Mouse (Mus musculus) CD4-positive naive resting alpha-beta T cell, adult 76 days (primary cell): Measurements from ENCODE around the gene Ccdc116. TPM values are rescaled to one million over a fixed set of nuclear protein-coding genes. Genes with fewer than 3 reads are reported as not detected.

Source experiments
- total RNA-seq: library from RNA; stranded (reverse); gene quantifications from one replicate; pipeline ENCODE4 v1.2.4, GENCODE M21; 2023

Ccdc116 gene
- 1.3 TPM for total RNA-seq

GRCm38 (mm10) chr16:17146772-17147235 lies at the start of gene Ccdc116:
TSS of gene Ccdc116 (minus strand) at chr16:17147229.

DNA sequence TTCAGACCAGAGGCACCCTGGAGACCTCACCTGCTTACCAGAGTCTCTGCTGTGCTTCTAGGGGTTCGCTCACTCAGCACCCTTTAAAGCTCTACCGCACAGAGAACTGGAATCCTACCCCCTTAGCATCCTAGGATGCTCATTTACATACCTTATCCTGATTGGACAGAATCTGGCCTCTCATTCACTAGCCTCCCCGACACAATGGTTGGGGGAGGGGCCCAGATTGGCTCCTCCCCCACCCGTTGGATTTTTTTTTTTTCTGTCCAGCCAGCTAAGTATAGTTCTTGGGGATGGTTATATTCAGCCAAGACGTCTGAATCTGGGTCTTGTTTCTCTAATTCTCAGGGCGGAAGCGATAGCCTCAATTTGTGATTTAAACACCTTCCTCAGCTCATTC lies 2.7 kb downstream of the Ccdc116 start, which contains the start of gene Ydjc:
Gene Ydjc, plus strand, starts transcription at position 283 of the 400 bp plus-strand sequence.

GRCm38 (mm10) chr16:17132089-17132905 lies 14.7 kb downstream of the Ccdc116 start, which contains the start of gene Sdf2l1:
TSS of gene Sdf2l1 (minus strand) at chr16:17132383.

GRCm38 (mm10) chr16:17124871-17125520 lies 22.0 kb downstream of the Ccdc116 start, which contains the start of gene 2610318N02Rik:
TSS of gene 2610318N02Rik (minus strand) at chr16:17125167.

GRCm38 (mm10) chr16:17110771-17111743 lies 36.0 kb downstream of the Ccdc116 start, which contains the start of gene Ppil2:
TSS of gene Ppil2 (minus strand) at chr16:17111257.

Other genes starting within 250 kb of the Ccdc116 start
- 189 TPM for gene Mapk1, start 163.8 kb downstream of the Ccdc116 start, total RNA-seq
- gene Ypel1, start 77.5 kb downstream of the Ccdc116 start, total RNA-seq, result 0.50 TPM
- 108 TPM for gene Ppil2, start 36.0 kb downstream of the Ccdc116 start, total RNA-seq
- gene 2610318N02Rik, start 22.1 kb downstream of the Ccdc116 start, total RNA-seq, result 6.3 TPM
- 10.3 TPM for gene Sdf2l1, start 14.8 kb downstream of the Ccdc116 start, total RNA-seq
- gene Ydjc, start 2.6 kb downstream of the Ccdc116 start, total RNA-seq, result 3.2 TPM
- 103 TPM for gene Ube2l3, start 55.4 kb upstream of the Ccdc116 start, total RNA-seq
- gene Rimbp3, start 61.4 kb upstream of the Ccdc116 start, total RNA-seq, result not detected
- 9.0 TPM for gene Hic2, start 86.3 kb upstream of the Ccdc116 start, total RNA-seq
- gene Tmem191c, start 128.8 kb upstream of the Ccdc116 start, total RNA-seq, result 43.8 TPM
- gene Serpind1, start 184.1 kb upstream of the Ccdc116 start, total RNA-seq, result not detected